Mouse (Mus musculus) lung, postnatal 0 days (tissue): ENCODE data around the gene Pcsk4.
A peak's percentile ranks its signal among the peaks of the same experiment; 100 is the strongest.

Source experiments
- CTCF ChIP-seq: IDR thresholded peaks from 2 replicates; pipeline ENCODE4 v1.5.1; 2016; ENCODE audit warnings: antibody characterized with exemption, mild to moderate bottlenecking
- EP300 ChIP-seq: IDR thresholded peaks from 2 replicates; pipeline ENCODE4 v1.6.1; 2016; ENCODE audit warnings: antibody characterized with exemption, mild to moderate bottlenecking, control low read depth

- TF ChIP-seq EP300 (no peak), CTCF (peak; percentile 74)
Measured at GRCm38 (mm10) chr10:80374063-80374462, 44.8 kb upstream of the Pcsk4 start.
